Mouse (Mus musculus) midbrain, embryonic 10.5 days (tissue): ENCODE measurements around the gene 4930564D02Rik. TPM values are rescaled to one million over a fixed set of nuclear protein-coding genes. Genes with fewer than 3 reads are reported as not detected.

Experiments
- DNase-seq: peaks from one replicate; pipeline ENCODE4 v3.0.0-alpha.2; 2017; ENCODE audit warnings: low spot score
- H3K27ac ChIP-seq: fragments of 300-500 bp; sonication (generic); replicated peaks from 2 replicates; pipeline ENCODE4 v1.5.1; 2016; ENCODE audit warnings: mild to moderate bottlenecking
- H3K27me3 ChIP-seq: fragments of 300-500 bp; sonication (generic); 2 replicates; pipeline ENCODE4 v1.6.1; 2016; ENCODE audit warnings: low read depth, mild to moderate bottlenecking; ENCODE audit not compliant: poor library complexity, severe bottlenecking
- H3K36me3 ChIP-seq: fragments of 300-500 bp; sonication (generic); 2 replicates; pipeline ENCODE4 v1.6.1; 2016; ENCODE audit warnings: mild to moderate bottlenecking, moderate library complexity
- H3K4me1 ChIP-seq: fragments of 300-500 bp; sonication (generic); 2 replicates; pipeline ENCODE4 v1.6.1; 2016
- H3K4me3 ChIP-seq: fragments of 300-500 bp; sonication (generic); 2 replicates; pipeline ENCODE4 v1.5.1; 2016; ENCODE audit warnings: mild to moderate bottlenecking, moderate library complexity
- H3K9me3 ChIP-seq: fragments of 300-500 bp; sonication (generic); replicated peaks from 2 replicates; pipeline ENCODE4 v1.6.1; 2016; ENCODE audit warnings: mild to moderate bottlenecking
- WGBS: fragments of 180-500 bp; shearing (Covaris S2); methylation state at CpG from one replicate; pipeline ENCODE4 v1.1.7; 2016; 5-methylcytosine and 5-hydroxymethylcytosine counted together
- polyA plus RNA-seq: library from polyadenylated mRNA; unstranded; fragments of >200 nt; fragmentation: Nextera tagmentation; extraction: Ambion mirVana; gene quantifications from 2 replicates; pipeline ENCODE4 v1.2.1, GENCODE M21; 2016

Gene 4930564D02Rik
- not detected in 2 replicates for polyA plus RNA-seq

- Histone ChIP-seq H3K4me1 (no peaks in the 10 kb centered on the region), H3K9me3 (no peaks in the 10 kb centered on the region), H3K36me3 (no peaks in the 10 kb centered on the region), H3K27ac (no peak within 1 kb of the TSS), H3K4me3 (no peak within 1 kb of the TSS), H3K27me3 (peaks cover 5% of the 10 kb centered on the region; the same call in 1 of the 2 replicates)
- WGBS, result 90% methylated on average over 10 of the region's 10 CpGs
- DNase-seq, result no peak
Observed at GRCm38 (mm10) chr3:105066544-105066943, at the start of gene 4930564D02Rik. Gene 4930564D02Rik, plus strand, starts transcription at chr3:105066844.

- H3K4me1 ChIP-seq, result peaks cover 6% of the 10 kb centered on the region; the same call in 1 of the 2 replicates
- H3K36me3 ChIP-seq, result peaks cover 22% of the 10 kb centered on the region
- no peak overlapping the region for H3K27ac ChIP-seq
- 90% methylated on average over 8 of the region's 8 CpGs for WGBS
- no peaks in the 10 kb centered on the region for H3K9me3 ChIP-seq
- no peak for DNase-seq
- H3K27me3 ChIP-seq, result no peaks in the 10 kb centered on the region
- no peak overlapping the region for H3K4me3 ChIP-seq
Observed at GRCm38 (mm10) chr3:105017314-105017713, 49.3 kb upstream of the 4930564D02Rik start.

DNA sequence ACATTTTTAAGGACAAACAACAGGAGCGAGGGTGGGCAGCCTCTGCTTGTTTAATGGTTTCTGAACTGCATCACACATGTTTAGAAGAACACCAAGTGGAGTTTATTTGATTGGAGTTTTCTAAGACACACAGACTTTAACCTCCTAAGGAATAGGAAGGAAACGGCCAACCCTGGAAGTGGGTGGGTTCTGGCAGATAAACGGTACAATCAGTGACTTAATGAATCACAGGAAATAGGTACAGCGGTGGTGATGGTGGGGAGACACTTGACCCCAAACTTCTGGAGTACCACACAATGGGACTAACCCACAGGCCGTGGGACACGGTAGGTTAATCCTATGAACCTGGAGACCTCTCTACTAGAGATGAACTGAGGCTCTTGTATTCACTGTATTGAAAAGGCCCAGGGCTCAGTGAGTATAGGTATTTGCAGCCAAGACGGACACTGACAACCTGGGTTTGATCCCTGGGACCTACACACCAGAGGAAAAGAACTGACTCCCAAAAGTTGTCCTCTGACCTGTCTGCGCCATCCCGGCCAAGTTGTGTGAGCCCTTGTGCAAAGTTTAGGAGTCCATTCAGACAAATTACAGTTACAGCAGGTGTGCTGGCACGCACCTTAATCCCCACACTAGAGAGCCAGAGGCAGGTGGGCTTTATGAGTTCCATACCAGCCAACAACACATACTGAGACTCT is 48.4 kb upstream of the 4930564D02Rik start:
- Histone ChIP-seq H3K4me1 (peaks cover 6% of the 10 kb centered on the region; the same call in 1 of the 2 replicates), H3K9me3 (no peaks in the 10 kb centered on the region), H3K4me3 (no peak overlapping the region), H3K27ac (no peak overlapping the region), H3K36me3 (peaks cover 24% of the 10 kb centered on the region), H3K27me3 (no peaks in the 10 kb centered on the region)
- no peak for DNase-seq
- 91% methylated on average over 10 of the region's 10 CpGs for WGBS

- Histone ChIP-seq H3K27me3 (no peaks in the 10 kb centered on the region), H3K4me3 (no peak overlapping the region), H3K9me3 (no peaks in the 10 kb centered on the region), H3K36me3 (peaks cover 24% of the 10 kb centered on the region), H3K4me1 (peaks cover 6% of the 10 kb centered on the region; the same call in 1 of the 2 replicates), H3K27ac (no peak overlapping the region)
- DNase-seq, result no peak
- WGBS, result 92% methylated on average over 6 of the region's 6 CpGs
Observed at GRCm38 (mm10) chr3:105018783-105019105, 47.9 kb upstream of the 4930564D02Rik start.

- Histone ChIP-seq H3K4me1 (peaks cover 6% of the 10 kb centered on the region; the same call in 1 of the 2 replicates), H3K27ac (no peak overlapping the region), H3K27me3 (no peaks in the 10 kb centered on the region), H3K4me3 (no peak overlapping the region), H3K36me3 (peaks cover 21% of the 10 kb centered on the region), H3K9me3 (no peaks in the 10 kb centered on the region)
- DNase-seq, result no peak
- WGBS, result 67% methylated on average over 12 of the region's 12 CpGs
Observed at GRCm38 (mm10) chr3:105019826-105020692, 46.6 kb upstream of the 4930564D02Rik start.

DNA sequence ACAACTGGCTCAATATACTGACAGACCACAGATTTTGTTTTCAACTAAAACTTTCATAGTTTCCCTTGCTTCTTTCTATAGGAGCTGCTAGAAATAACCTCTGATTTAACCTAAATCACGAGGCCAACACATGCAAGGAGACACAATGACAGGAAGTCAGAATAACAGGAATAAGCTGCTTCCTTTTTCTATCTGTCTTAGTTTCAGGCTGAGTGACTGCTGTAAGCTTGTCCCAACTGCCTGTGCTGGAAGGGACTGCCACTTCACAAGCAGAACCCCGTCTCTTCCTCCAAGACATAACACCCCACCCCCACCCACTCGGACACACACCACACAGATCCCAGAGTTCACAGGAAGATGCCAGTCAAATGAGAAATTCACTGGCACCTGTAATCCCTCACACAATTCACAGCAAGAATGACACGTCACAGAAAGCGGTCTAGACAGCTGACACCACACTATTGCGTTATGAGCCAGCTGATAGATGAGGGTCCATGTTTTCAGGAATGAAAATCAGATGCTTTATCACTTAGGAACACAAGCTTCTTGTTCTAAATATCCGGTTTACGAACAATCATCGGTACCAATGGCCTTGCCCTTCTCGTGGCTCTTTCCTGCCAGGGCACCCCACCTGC is 43.2 kb upstream of the 4930564D02Rik start:
- 89% methylated on average over 10 of the region's 10 CpGs for WGBS

GRCm38 (mm10) chr3:105036281-105036847 is 30.3 kb upstream of the 4930564D02Rik start:
- Histone ChIP-seq H3K4me3 (no peak overlapping the region), H3K36me3 (peaks cover 83% of the 10 kb centered on the region), H3K4me1 (0 out of 2 replicates have a peak, but pooled peaks cover 4% of the 10 kb centered on the region), H3K27ac (no peak overlapping the region), H3K27me3 (no peaks in the 10 kb centered on the region), H3K9me3 (no peaks in the 10 kb centered on the region; the same call in 1 of the 2 replicates)
- DNase-seq, result no peak
- 87% methylated on average over 10 of the region's 10 CpGs for WGBS

More for the DNA sequence above, 43.2 kb upstream of the 4930564D02Rik start:
- Histone ChIP-seq H3K4me1 (peaks cover 6% of the 10 kb centered on the region; the same call in 1 of the 2 replicates), H3K27ac (no peak overlapping the region), H3K36me3 (peaks cover 32% of the 10 kb centered on the region), H3K9me3 (no peaks in the 10 kb centered on the region), H3K27me3 (no peaks in the 10 kb centered on the region), H3K4me3 (no peak overlapping the region)
- no peak for DNase-seq

- Histone ChIP-seq H3K4me1 (0 out of 2 replicates have a peak, but pooled peaks cover 4% of the 10 kb centered on the region), H3K9me3 (no peaks in the 10 kb centered on the region), H3K36me3 (peaks cover 73% of the 10 kb centered on the region), H3K27ac (no peak overlapping the region), H3K27me3 (no peaks in the 10 kb centered on the region), H3K4me3 (no peak overlapping the region)
- 91% methylated on average over 6 of the region's 6 CpGs for WGBS
- DNase-seq, result no peak
Observed at GRCm38 (mm10) chr3:105037240-105037770, 29.3 kb upstream of the 4930564D02Rik start.

- DNase-seq, result no peak
Observed at GRCm38 (mm10) chr3:105040002-105040401, 26.6 kb upstream of the 4930564D02Rik start.

DNA sequence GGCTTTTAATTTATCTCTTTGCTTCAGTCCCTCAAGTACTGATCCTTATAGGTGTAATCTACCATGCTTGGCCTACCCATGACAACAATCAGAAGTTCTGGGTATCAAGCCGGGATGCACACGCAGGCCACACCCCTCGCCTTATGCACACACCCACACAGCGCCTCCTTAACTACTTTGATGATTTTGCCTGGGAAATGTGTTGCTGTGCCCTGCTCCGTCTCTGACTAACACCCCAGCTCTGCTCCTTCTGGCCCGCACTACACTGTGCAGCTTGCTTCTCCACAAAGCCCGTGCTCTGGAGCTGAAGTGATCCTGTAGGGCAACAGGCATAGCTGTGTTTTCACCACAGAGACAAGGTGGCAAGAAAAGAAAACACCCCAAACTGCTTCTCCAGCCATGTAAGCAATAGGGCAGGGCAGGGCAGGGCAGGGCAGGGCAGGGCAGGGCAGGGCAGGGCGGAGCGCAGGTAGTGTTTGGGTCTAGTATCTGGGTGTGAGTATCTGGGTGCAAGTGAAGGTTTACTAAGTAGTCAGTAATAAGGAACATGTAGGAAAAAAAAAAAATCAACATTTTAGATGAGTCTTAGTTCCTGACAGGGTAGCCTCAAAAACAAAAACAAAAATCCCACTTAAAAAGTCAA is 25.5 kb upstream of the 4930564D02Rik start:
- peaks cover 19% of the 10 kb centered on the region for H3K4me1 ChIP-seq
- no peak overlapping the region for H3K4me3 ChIP-seq
- H3K27ac ChIP-seq, result no peak overlapping the region
- no peaks in the 10 kb centered on the region for H3K27me3 ChIP-seq
- no peaks in the 10 kb centered on the region for H3K9me3 ChIP-seq
- H3K36me3 ChIP-seq, result peaks cover 40% of the 10 kb centered on the region
- WGBS, result 93% methylated on average over 9 of the region's 9 CpGs
- DNase-seq, result no peak

More at GRCm38 (mm10) chr3:105040002-105040401, 26.6 kb upstream of the 4930564D02Rik start:
- H3K36me3 ChIP-seq, result peaks cover 46% of the 10 kb centered on the region
- H3K27ac ChIP-seq, result no peak overlapping the region
- no peaks in the 10 kb centered on the region for H3K9me3 ChIP-seq
- peaks cover 15% of the 10 kb centered on the region for H3K4me1 ChIP-seq
- H3K4me3 ChIP-seq, result no peak overlapping the region
- 74% methylated on average over 8 of the region's 8 CpGs for WGBS
- no peaks in the 10 kb centered on the region for H3K27me3 ChIP-seq

DNA sequence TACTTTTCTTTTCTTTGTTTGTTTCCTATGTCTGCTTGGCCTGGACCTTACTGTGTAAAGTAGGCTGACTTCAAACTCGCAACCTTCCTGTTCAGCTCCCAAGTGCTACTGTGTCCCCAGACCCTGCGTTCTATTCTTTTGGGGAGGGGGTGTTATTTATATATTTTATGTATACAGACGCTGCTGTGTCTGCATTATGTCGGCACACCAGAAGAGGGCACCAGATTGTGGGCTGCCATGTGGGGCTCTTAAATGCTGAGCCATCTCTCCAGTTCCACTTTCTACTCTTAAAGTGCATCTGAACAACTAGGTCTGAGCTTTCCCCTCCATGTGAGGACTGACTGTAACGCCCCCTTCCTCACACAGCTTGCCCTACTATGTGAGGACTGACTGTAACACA is 22.9 kb upstream of the 4930564D02Rik start:
- Histone ChIP-seq H3K9me3 (no peaks in the 10 kb centered on the region), H3K4me3 (no peak overlapping the region), H3K27me3 (no peaks in the 10 kb centered on the region), H3K4me1 (peaks cover 24% of the 10 kb centered on the region), H3K27ac (no peak overlapping the region), H3K36me3 (peaks cover 14% of the 10 kb centered on the region)
- whole genome bisulfite sequencing, result 91% methylated on average over 5 of the region's 5 CpGs
- DNase-seq, result no peak
